Mouse (Mus musculus): ENCODE measurements around the gene Six3. TPM values are rescaled to one million over a fixed set of nuclear protein-coding genes. Genes with fewer than 3 reads are reported as not detected.

Six3 gene
- polyA plus RNA-seq, 1 experiment, result not detected

GRCm38 (mm10) chr17:85664618-85665320, 51.4 kb downstream of the Six3 start:
- Histone ChIP-seq H3K27me3 (ENCODE audit: control insufficient read depth, insufficient read depth, low read length, poor library complexity, severe bottlenecking) (peaks cover 1% of the 10 kb centered on the region), H3K4me3 (ENCODE audit: low read depth, low read length) (peak overlapping the region; percentile 47), H3K9ac (ENCODE audit: low read depth, poor library complexity, severe bottlenecking) (no peak overlapping the region)

More at GRCm38 (mm10) chr17:85664618-85665320, 51.4 kb downstream of the Six3 start:
- Histone ChIP-seq H3K9me3 (replicated peaks; ENCODE audit: control insufficient read depth, insufficient read depth, low read length, poor library complexity, severe bottlenecking) (no peaks in the 10 kb centered on the region), H3K36me3 (ENCODE audit: control insufficient read depth, insufficient read depth, low read length, poor library complexity, severe bottlenecking) (no peaks in the 10 kb centered on the region), H3K27ac (ENCODE audit: insufficient read depth, low read length) (no peak overlapping the region), H3K4me1 (ENCODE audit: control insufficient read depth, insufficient read depth, low read length) (no peaks in the 10 kb centered on the region)
- TF ChIP-seq EP300 (IDR thresholded peaks at IDR 0.05; ENCODE audit: insufficient read depth, low read depth, low read length), result no peak
- TF ChIP-seq CTCF (IDR thresholded peaks at IDR 0.05; ENCODE audit: low read depth, low read length), result peak; percentile 82
- no peak for TF ChIP-seq POLR2A (IDR thresholded peaks at IDR 0.05; ENCODE audit: insufficient read depth, low read length)

Other genes starting within 250 kb of the Six3 start
- 0.41 and 0.46 TPM in 2 replicates for gene Six2, start 74.7 kb downstream of the Six3 start, polyA plus RNA-seq (2011; ENCODE audit: insufficient read depth, insufficient read length, low read depth, missing spikeins)